Mouse (Mus musculus) liver (tissue): Measurements from ENCODE around the gene Mme.

Source experiments
- DNase-seq: peaks from one replicate; pipeline ENCODE4 v3.0.0-alpha.2; 2020; ENCODE audit warnings: mixed read lengths

The Mme gene

GRCm38 (mm10) chr3:63351680-63352260, 110.4 kb downstream of the Mme start:
- DNase-seq: no peak

GRCm38 (mm10) chr3:63359512-63359911, 118.2 kb downstream of the Mme start:
- DNase-seq: no peak

- DNase-seq: no peak
These were observed 143.7 kb downstream of the Mme start for GRCm38 (mm10) chr3:63384989-63385388.

- DNase-seq: no peak
These were observed 149.4 kb downstream of the Mme start for GRCm38 (mm10) chr3:63390774-63391173.

- no peak for DNase-seq
These were observed 150.0 kb downstream of the Mme start for GRCm38 (mm10) chr3:63391348-63391747.

- DNase-seq: no peak
These were observed 153.1 kb downstream of the Mme start for GRCm38 (mm10) chr3:63394424-63394941.

GRCm38 (mm10) chr3:63398171-63398570, 156.8 kb downstream of the Mme start:
- DNase-seq: no peak

- DNase-seq: no peak
These were observed 165.1 kb downstream of the Mme start for GRCm38 (mm10) chr3:63406438-63406837.

- no peak for DNase-seq
These were observed 169.7 kb downstream of the Mme start for GRCm38 (mm10) chr3:63411006-63411405.

- DNase-seq: no peak
These were observed 171.0 kb downstream of the Mme start for GRCm38 (mm10) chr3:63412220-63412937.

GRCm38 (mm10) chr3:63413046-63413911, 171.9 kb downstream of the Mme start:
- no peak for DNase-seq

GRCm38 (mm10) chr3:63417284-63417683, 175.9 kb downstream of the Mme start:
- no peak for DNase-seq

GRCm38 (mm10) chr3:63417758-63418157, 176.4 kb downstream of the Mme start:
- no peak for DNase-seq

GRCm38 (mm10) chr3:63423552-63423951, 182.2 kb downstream of the Mme start:
- no peak for DNase-seq
